Mouse (Mus musculus): ENCODE results near the gene Tfb2m. TPM values are rescaled to one million over a fixed set of nuclear protein-coding genes. Genes with fewer than 3 reads are reported as not detected.

Tfb2m gene
- polyA plus RNA-seq, 1 experiment from 2014 or later, result 36.1 TPM

- H3K9me3 ChIP-seq, result no peaks in the 10 kb centered on the region
- no peaks in the 10 kb centered on the region for H3K36me3 ChIP-seq
- no peaks in the 10 kb centered on the region for H3K4me1 ChIP-seq (replicated peaks)
- H3K27ac ChIP-seq, result no peak overlapping the region
- H3K4me3 ChIP-seq (replicated peaks), result no peak overlapping the region
- no peak overlapping the region for H3K9ac ChIP-seq
- H3K4me2 ChIP-seq (replicated peaks), result no peak overlapping the region
- WGBS, result 68% methylated on average over 5 of the region's 5 CpGs
- no peak for ATAC-seq
- H3K27me3 ChIP-seq (replicated peaks), result no peaks in the 10 kb centered on the region
Observed at GRCm38 (mm10) chr1:179553197-179553948, 7.3 kb upstream of the Tfb2m start.

DNA sequence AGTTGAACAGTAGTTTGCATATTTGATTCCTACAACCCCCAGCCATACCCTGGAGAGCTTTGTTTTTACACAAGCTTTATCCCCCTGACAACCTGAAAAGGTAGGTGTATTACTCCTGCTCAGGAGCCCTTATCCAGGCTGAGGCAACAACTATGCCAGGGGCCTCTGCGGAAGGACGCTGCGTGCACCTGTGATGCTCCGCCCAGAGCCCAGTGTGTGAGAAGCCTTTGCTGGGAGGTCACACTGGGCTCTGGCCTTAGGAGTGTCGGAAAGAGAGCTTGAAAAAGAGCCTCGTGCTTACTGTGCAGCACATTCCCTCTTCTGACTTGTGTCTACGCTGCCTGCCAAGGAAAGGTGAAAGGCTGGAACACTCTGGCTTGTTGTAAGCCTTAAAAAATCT lies 6.7 kb upstream of the Tfb2m start:
- no peaks in the 10 kb centered on the region for H3K9me3 ChIP-seq
- peak; percentile 81 for ATAC-seq
- no peak overlapping the region for H3K4me3 ChIP-seq (replicated peaks)
- no peak overlapping the region for H3K9ac ChIP-seq
- H3K4me1 ChIP-seq (replicated peaks), result no peaks in the 10 kb centered on the region
- 44% methylated on average over 7 of the region's 7 CpGs for WGBS
- H3K4me2 ChIP-seq (replicated peaks), result no peak overlapping the region
- no peak overlapping the region for H3K27ac ChIP-seq
- no peaks in the 10 kb centered on the region for H3K27me3 ChIP-seq (replicated peaks)
- H3K36me3 ChIP-seq, result no peaks in the 10 kb centered on the region

- Histone ChIP-seq H3K9ac (no peak overlapping the region), H3K27ac (no peak overlapping the region), H3K4me1 (replicated peaks) (0 out of 2 replicates have a peak, but pooled peaks cover 4% of the 10 kb centered on the region), H3K36me3 (no peaks in the 10 kb centered on the region), H3K4me3 (replicated peaks) (no peak overlapping the region), H3K9me3 (no peaks in the 10 kb centered on the region), H3K27me3 (replicated peaks) (no peaks in the 10 kb centered on the region), H3K4me2 (replicated peaks) (no peak overlapping the region)
- ATAC-seq, result no peak
- WGBS, result 79% methylated on average over 4 of the region's 4 CpGs
Observed at GRCm38 (mm10) chr1:179551921-179552320, 5.9 kb upstream of the Tfb2m start.

DNA sequence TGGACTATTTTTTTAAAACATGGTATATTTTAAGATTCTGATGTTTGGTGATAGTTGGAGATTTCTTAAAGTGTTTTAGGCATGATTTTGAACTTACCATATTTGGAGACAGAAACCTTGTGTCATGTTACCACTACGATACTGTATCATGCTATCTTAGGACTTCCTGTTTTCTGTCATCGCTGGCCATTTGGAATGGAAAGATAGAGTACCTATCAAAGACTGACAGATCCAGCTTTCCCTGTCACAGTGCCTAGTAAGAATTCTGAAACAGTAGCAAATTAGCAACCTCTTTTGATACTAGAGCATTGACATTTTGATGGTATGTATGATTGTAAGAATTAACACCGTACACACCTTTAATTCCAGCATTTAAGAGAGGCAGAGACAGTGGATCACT lies 5.3 kb upstream of the Tfb2m start:
- no peak for ATAC-seq
- Histone ChIP-seq H3K27me3 (replicated peaks) (no peaks in the 10 kb centered on the region), H3K4me1 (replicated peaks) (0 out of 2 replicates have a peak, but pooled peaks cover 4% of the 10 kb centered on the region), H3K36me3 (no peaks in the 10 kb centered on the region), H3K4me2 (replicated peaks) (no peak overlapping the region), H3K4me3 (replicated peaks) (no peak overlapping the region), H3K9ac (no peak overlapping the region), H3K27ac (no peak overlapping the region), H3K9me3 (no peaks in the 10 kb centered on the region)
- 77% methylated on average over 3 of the region's 3 CpGs for WGBS

GRCm38 (mm10) chr1:179548996-179549752 lies 3.1 kb upstream of the Tfb2m start:
- no peak overlapping the region for H3K4me3 ChIP-seq (replicated peaks)
- ATAC-seq, result no peak
- H3K27ac ChIP-seq, result no peak overlapping the region
- no peaks in the 10 kb centered on the region for H3K36me3 ChIP-seq
- 91% methylated on average over 5 of the region's 5 CpGs for WGBS
- H3K4me1 ChIP-seq (replicated peaks), result peaks cover 7% of the 10 kb centered on the region
- no peaks in the 10 kb centered on the region for H3K9me3 ChIP-seq
- no peaks in the 10 kb centered on the region for H3K27me3 ChIP-seq (replicated peaks)
- no peak overlapping the region for H3K4me2 ChIP-seq (replicated peaks)
- H3K9ac ChIP-seq, result no peak overlapping the region

DNA sequence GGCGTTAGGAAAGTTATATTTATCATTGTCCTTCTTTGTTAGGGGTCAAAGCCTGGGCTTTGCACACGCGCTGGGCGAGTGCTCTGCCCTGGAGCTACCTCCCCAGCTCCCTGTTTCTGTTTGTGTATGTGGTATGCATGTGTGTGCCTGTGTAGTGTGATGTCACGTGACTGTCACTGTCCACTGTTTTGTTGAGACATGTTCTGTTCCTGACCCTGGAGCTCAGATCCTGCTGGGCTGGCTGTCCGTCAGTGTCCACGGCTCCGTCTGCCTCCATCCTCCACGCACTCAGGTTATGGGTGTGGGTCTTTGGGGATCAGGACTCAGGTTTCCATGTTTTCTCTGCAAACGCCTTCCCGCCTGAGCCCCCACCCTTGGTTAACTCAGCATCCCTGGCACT lies 2.2 kb upstream of the Tfb2m start:
- H3K4me1 ChIP-seq (replicated peaks), result peaks cover 7% of the 10 kb centered on the region
- H3K9ac ChIP-seq, result no peak overlapping the region
- no peak overlapping the region for H3K4me2 ChIP-seq (replicated peaks)
- no peaks in the 10 kb centered on the region for H3K27me3 ChIP-seq (replicated peaks)
- 69% methylated on average over 11 of the region's 11 CpGs for WGBS
- no peaks in the 10 kb centered on the region for H3K36me3 ChIP-seq
- H3K9me3 ChIP-seq, result no peaks in the 10 kb centered on the region
- no peak for ATAC-seq
- H3K4me3 ChIP-seq (replicated peaks), result no peak overlapping the region
- no peak overlapping the region for H3K27ac ChIP-seq

DNA sequence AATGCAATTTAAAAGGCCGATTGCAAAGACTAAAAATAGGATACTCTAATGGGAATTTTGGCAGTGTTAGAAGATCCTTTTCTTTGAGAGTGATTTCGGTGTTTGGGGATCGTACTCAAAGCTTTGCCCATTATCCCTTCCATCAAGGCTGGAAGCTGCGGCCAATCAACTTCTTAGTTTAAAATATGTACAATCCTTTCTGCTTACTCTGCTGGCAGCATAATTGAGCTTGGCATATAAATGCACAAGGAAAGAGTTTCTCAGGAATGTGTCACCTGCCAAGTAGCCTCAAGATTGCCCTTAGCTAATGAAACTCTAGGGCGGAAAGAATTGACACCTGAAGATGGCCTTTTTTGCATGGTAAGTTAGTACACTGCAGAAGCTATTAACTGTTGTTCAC lies 1.1 kb upstream of the Tfb2m start:
- peak overlapping the region; percentile 66 for H3K4me2 ChIP-seq (replicated peaks)
- peak overlapping the region; percentile 81; the same call in 1 of the 2 replicates for H3K9ac ChIP-seq
- H3K4me1 ChIP-seq (replicated peaks), result peaks cover 7% of the 10 kb centered on the region
- WGBS, result 14% methylated on average over 5 of the region's 5 CpGs
- no peaks in the 10 kb centered on the region for H3K9me3 ChIP-seq
- no peaks in the 10 kb centered on the region for H3K27me3 ChIP-seq (replicated peaks)
- H3K4me3 ChIP-seq (replicated peaks), result peak overlapping the region; percentile 91
- no peak for ATAC-seq
- no peaks in the 10 kb centered on the region for H3K36me3 ChIP-seq
- H3K27ac ChIP-seq, result no peak overlapping the region

DNA sequence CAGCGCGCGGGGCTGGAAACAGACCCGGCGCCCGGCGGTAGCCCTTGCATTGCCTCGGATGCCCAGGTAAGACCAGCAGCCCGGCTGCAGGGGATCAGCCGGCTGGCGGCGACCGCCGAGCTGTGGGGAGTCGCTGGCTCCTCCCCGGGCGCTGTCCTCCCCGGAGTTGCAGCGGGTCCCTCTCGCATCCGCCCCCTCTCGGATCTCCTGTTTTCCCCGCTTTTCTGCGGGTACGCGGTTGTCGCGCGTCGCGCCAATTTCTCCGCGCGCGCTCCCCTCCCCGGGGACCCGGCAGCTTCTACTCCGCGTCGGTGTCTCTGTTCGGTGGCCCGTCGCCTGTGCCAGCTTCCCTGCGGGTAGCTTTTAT lies 467 bp upstream of the Tfb2m start:
- H3K9ac ChIP-seq, result peak overlapping the region; percentile 81
- under 1% methylated on average over 44 of the region's 44 CpGs for WGBS
- H3K4me2 ChIP-seq (replicated peaks), result peak overlapping the region; percentile 66
- no peaks in the 10 kb centered on the region for H3K36me3 ChIP-seq
- no peaks in the 10 kb centered on the region for H3K9me3 ChIP-seq
- peak overlapping the region; percentile 91 for H3K4me3 ChIP-seq (replicated peaks)
- H3K27ac ChIP-seq, result peak overlapping the region; percentile 96
- peak; percentile 89 for ATAC-seq
- H3K27me3 ChIP-seq (replicated peaks), result no peaks in the 10 kb centered on the region
- peaks cover 7% of the 10 kb centered on the region for H3K4me1 ChIP-seq (replicated peaks)

DNA sequence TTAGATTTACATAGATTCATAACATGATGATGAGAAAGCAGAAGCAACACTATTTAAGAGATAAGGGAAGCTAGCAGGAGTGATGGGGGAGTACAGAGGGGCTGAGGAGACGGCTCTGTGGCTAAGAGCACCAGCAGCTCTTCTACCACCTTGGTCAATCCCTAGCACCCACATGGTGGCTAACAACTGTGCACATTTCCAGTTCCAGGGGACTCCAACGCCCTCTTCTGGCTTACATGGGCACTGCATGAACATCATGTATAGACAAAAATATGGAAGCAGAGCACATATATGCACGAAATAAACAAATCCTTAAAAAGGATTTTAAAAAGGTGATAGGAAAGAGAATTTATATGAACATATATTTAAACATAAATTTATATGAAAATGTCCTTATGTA lies 4.6 kb downstream of the Tfb2m start:
- no peak for ATAC-seq
- 59% methylated on average over 3 of the region's 3 CpGs for WGBS

GRCm38 (mm10) chr1:179539887-179540286 lies 6.2 kb downstream of the Tfb2m start:
- Histone ChIP-seq H3K27ac (no peak overlapping the region), H3K4me3 (replicated peaks) (no peak overlapping the region), H3K9me3 (no peaks in the 10 kb centered on the region), H3K4me2 (replicated peaks) (no peak overlapping the region), H3K27me3 (replicated peaks) (no peaks in the 10 kb centered on the region), H3K36me3 (0 out of 2 replicates have a peak, but pooled peaks cover 4% of the 10 kb centered on the region), H3K9ac (no peak overlapping the region), H3K4me1 (replicated peaks) (0 out of 2 replicates have a peak, but pooled peaks cover 3% of the 10 kb centered on the region)
- peak; percentile 85 for ATAC-seq
- 72% methylated on average over 3 of the region's 3 CpGs for WGBS

More for the DNA sequence above, 4.6 kb downstream of the Tfb2m start:
- H3K9me3 ChIP-seq, result no peaks in the 10 kb centered on the region
- H3K4me1 ChIP-seq (replicated peaks), result peaks cover 6% of the 10 kb centered on the region
- no peak overlapping the region for H3K27ac ChIP-seq
- H3K9ac ChIP-seq, result no peak overlapping the region
- 0 out of 2 replicates have a peak, but pooled peaks cover 4% of the 10 kb centered on the region for H3K36me3 ChIP-seq
- H3K4me3 ChIP-seq (replicated peaks), result no peak overlapping the region
- no peaks in the 10 kb centered on the region for H3K27me3 ChIP-seq (replicated peaks)
- no peak overlapping the region for H3K4me2 ChIP-seq (replicated peaks)

DNA sequence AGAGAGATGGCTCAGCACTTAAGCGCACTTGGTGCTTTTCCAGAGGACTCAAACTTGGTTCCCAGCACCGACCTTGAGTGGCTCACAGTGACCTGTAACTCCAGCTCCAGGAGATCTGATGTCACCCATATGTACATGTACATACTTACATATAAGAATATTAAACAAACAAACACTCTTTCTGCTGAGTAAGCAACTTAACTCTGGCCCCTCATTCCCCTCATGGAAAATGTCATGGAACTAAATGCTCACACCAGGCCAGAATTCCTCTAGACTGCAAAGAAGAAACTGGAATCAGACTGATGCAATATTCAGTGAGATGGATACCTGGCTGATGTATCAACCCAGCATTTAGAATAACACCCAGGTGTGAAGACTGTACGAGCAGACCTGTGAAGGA lies 7.0 kb downstream of the Tfb2m start:
- H3K27me3 ChIP-seq (replicated peaks), result no peaks in the 10 kb centered on the region
- H3K9ac ChIP-seq, result no peak overlapping the region
- 0 out of 2 replicates have a peak, but pooled peaks cover 3% of the 10 kb centered on the region for H3K4me1 ChIP-seq (replicated peaks)
- H3K4me3 ChIP-seq (replicated peaks), result no peak overlapping the region
- ATAC-seq, result no peak
- H3K27ac ChIP-seq, result no peak overlapping the region
- H3K4me2 ChIP-seq (replicated peaks), result no peak overlapping the region
- 96% methylated on average over 3 of the region's 3 CpGs for WGBS
- H3K9me3 ChIP-seq, result no peaks in the 10 kb centered on the region
- 0 out of 2 replicates have a peak, but pooled peaks cover 4% of the 10 kb centered on the region for H3K36me3 ChIP-seq

- no peaks in the 10 kb centered on the region for H3K36me3 ChIP-seq
- H3K27ac ChIP-seq, result no peak overlapping the region
- H3K4me1 ChIP-seq (replicated peaks), result 0 out of 2 replicates have a peak, but pooled peaks cover 2% of the 10 kb centered on the region
- H3K9me3 ChIP-seq, result no peaks in the 10 kb centered on the region
- no peak overlapping the region for H3K4me2 ChIP-seq (replicated peaks)
- H3K9ac ChIP-seq, result no peak overlapping the region
- no peak for ATAC-seq
- no peaks in the 10 kb centered on the region for H3K27me3 ChIP-seq (replicated peaks)
- WGBS, result 76% methylated on average over 3 of the region's 3 CpGs
- no peak overlapping the region for H3K4me3 ChIP-seq (replicated peaks)
Observed at GRCm38 (mm10) chr1:179519901-179520300, 26.2 kb downstream of the Tfb2m start.
